Mouse (Mus musculus): ENCODE measurements around the gene Sp1. TPM values are rescaled to one million over a fixed set of nuclear protein-coding genes. Genes with fewer than 3 reads are reported as not detected.

The Sp1 gene
- total RNA-seq, 2 experiments from 2014 or later = 32.9 to 43.2 TPM

DNA sequence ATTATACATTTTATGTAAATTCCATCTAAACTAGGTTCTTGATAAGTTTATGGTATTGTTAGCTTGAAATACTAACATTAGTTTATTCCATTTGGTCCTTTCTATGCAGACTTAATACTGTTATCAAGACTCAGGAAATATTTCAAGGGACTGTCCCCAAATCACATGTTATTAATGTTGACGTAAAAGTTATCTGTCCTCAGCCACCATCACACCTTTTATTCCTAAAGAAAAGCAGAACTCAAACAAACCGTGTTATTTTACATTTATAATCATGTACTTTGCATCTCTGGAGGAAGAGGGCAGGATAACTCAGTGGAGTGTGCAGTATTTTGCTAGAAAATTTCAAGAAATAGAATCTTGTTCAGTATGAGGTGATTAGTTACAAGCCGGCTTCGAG is 27.2 kb downstream of the Sp1 start:
- DNase-seq = no peak

DNA sequence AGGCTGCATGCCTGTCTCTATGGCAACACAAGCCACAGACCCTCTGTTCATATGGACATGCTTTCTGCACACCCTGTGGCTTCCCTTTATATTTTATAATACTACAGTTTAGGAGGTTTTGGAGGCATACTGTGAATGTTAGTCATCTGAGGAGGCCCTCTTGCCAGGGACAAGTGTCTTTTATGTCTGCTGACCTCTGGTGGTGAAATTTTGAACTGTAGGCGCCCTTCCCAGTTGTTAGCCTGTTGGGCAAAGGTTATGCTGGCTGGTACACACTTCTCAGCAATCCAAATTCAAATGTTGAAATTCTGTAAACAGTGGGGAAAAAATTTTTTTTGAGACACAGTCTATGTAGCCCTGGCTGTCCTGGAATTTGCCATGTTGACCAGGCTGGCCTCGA is 36.5 kb downstream of the Sp1 start:
- peak; percentile 84 for DNase-seq

DNA sequence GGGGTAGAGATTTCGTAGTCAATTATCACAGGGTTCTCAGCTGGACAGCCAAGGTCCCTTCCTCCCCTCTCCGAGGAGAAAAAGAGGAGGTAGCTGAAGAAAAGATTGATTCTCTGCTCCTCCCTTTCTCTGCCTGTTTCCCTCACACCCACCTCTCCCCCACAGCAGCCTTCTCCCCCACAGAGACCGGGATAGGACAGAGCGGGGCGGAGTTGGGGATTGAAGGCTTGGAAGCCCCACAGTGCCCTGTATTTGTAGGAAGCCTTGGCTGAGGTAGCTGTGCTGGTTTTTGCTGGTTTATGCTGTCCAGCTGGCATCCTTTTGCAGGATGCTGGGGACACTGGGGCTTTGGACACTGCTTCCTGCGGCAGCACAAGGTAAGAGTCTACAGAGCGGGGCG is 39.2 kb downstream of the Sp1 start, which contains the start of gene Amhr2:
Gene Amhr2, plus strand, starts transcription at position 222 of the 400 bp plus-strand sequence.
- DNase-seq = no peak

DNA sequence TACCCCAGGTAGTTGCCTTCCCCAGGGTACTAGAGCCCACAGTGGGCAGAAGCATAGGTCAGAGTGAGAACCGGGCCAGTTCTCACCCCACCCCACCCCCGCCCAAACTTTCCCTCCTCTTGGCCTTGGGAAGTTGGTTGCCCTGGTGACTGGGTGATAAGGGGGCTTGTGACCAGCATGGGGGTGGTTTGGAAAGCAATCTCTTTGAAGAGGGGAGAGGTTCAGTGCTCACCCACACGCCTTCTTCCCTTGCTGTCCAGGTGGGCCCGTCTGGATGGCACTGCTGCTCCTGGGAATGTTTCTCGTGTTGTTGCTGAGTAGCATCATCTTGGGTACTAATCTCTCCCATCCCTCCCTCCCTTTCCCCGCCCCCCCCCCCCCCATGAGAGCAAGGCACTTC is 40.5 kb downstream of the Sp1 start:
- no peak for DNase-seq

DNA sequence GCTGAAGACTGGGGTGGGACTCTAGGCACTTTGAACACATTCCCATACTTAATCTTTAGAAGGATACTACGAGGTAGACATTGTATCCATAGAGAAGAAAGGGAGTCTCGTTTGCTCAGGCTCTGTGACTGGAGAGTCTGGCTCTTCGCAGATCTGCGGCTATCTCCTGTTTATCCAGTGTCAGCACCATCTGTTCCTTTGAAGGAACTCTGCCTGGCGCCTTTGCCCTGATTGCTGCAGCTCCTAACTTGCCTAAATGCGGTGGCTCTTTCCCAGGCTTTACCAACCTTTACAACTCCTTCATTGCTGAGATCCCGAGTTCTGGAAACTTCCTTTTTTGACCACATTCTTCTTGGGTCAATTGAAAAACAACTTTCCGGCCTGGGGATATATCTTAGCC is 43.4 kb downstream of the Sp1 start:
- DNase-seq = no peak

DNA sequence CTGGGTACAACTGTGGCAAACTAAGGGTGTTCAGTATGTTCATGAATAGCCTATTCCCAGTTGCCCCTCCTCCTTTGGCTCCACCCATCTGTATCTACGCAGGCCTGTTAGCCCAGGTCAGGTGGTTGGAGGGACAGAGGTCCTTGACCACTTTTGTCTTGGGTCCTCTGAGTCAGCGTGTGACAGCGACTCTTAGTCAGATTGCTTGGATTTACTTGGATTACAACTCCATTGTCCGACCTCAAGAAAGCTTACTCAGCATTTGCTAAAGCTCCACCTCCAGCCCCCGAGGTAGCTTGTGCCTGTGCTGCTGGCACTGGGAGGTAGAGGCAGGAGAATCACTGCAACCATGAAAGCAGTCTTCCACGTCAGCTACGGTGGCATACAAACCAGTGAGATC is 45.0 kb downstream of the Sp1 start:
- no peak for DNase-seq

DNA sequence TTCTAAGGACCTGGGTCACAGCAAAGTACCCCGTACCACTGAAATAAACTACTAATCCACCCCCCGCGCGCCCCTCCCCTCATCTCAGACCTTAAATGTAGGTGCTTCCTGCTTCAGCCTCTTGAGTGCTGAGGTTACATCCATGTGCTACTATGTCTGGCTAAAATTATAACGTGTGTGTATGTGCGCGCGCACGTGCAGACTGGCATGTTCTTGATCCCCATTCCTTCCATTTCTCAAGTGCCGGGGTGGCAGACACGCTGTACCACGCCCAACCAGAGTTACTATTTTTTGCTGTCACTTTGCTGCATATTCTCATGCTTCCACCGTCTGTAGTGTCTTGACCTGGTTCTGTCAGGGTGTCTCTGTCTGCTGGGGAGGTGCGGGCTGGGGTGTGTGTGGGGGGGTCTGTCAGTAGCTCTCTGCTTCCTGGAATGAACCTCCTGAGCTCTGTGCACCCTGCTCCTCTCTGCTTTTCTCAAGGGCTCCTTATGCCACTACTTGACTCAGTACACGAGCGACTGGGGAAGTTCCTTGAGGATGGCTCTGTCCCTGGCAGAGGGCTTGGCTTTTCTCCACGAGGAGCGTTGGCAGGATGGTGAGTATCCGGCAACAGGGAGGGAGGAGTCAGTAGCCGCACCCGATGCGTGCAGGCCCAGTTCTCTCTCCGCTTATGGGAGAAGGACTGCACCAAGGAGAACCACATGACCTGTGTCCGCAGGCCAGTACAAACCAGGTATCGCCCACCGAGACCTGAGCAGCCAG is 45.9 kb downstream of the Sp1 start:
- DNase-seq = peak; percentile 27

DNA sequence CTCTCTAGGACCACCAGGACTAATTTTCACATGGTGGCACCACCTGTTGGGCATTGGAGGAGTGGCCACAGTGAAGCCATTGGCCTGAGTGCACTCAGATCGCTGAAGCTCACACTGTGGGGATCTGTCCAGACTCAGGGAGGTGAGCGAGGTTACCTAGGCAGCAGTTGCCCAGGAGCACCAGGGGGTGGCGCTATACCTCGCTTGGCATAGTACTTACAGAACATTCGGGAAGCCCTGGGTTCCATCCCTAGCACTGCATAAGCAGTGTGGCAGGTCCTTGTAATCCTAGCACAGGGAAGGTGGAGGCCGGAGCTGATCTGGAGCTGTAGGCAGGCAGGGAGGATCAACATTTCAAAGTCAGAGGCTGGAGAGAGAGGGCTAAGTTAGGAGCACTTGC is 50.0 kb downstream of the Sp1 start:
- DNase-seq = no peak

DNA sequence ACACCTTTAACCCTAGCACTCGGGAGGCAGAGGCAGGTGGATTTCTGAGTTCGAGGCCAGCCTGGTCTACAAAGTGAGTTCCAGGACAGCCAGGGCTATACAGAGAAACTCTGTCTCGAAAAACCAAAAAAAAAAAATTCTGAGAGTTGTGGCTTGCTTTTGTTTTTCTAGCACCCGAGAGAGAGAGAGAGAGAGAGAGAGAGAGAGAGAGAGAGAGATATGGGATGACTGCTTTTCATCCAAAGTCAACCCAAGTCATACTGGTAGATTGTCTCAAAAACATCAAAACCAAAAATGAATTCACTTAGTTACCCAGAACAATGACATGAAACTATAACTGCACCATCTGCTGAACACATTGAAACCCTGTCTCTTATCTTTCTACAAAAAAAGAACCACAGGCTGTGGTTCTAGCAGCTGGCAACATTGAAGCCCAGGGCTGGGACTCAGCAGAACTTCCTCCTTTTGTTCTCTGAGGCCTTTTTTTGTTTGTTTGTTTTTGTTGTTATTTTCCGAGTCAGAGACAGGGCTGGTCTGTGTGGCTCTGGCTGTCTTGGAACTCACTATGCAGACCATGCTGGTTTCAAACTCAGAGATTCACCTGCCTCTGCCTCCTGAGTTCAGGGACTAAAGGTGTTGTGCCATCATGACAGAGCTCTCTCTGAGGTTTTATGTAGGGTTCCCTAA is 52.2 kb downstream of the Sp1 start:
- no peak for DNase-seq

DNA sequence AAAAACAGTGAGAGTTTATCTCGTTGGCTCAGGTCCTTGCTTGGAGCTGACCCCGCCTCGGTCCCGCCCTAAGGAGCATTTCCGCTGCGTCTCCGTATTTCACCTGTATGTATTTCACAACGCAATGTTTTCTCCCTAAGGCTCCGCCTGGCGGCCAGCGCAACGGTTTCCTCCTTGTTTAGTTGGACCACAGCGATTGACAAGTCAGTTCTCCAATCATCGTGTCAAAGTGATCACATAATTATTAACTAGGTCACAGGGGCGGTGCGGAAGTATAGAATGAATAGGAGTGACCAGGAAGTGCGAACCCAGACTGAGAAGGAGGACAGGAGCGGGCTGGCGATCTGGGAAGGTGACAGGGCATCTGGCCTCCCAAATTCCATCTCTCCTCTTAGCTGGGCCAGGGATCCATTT is 53.0 kb downstream of the Sp1 start, which contains the start of gene Prr13:
Gene Prr13, plus strand, starts transcription at position 125 of the 414 bp plus-strand sequence.
- DNase-seq = peak; percentile 71

DNA sequence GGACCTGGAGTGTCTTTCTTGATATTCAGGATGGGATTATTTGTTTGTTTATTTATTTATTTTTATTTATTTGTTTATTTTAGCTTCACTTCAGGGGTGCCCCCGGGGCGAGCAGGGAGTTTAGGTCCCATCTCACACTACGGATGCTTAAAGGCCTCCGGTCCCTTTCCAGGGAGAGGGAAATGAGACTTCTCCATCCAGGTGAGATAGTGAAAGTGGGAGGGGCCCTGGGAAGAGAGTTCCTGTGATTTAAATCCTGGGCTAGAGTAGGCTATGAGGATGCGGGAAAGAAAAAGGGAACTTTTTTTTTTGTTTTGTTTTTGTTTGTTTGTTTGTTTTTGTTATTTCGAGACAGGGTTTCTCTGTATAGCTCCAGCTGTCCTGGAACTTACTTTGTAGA is 53.4 kb downstream of the Sp1 start:
- no peak for DNase-seq

DNA sequence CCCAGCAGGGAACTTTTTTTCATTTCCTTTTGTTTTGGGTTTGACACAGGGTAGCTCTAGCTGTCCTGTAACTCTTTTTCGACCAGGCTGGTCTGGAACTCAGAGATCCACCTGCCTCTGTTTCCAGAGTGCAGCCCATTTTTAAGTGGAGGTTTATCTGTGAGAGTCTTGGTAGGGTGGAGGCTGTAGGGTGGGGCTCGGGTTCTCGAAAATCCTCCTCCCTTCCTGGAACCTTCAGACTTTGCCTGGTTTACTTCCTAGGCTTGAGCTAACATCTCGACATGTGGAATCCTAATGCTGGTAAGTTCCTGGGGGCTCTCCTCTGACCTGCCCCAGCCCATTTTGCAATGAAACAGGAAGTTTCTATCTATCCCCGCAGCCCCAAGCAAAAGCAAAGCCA is 53.9 kb downstream of the Sp1 start:
- no peak for DNase-seq

DNA sequence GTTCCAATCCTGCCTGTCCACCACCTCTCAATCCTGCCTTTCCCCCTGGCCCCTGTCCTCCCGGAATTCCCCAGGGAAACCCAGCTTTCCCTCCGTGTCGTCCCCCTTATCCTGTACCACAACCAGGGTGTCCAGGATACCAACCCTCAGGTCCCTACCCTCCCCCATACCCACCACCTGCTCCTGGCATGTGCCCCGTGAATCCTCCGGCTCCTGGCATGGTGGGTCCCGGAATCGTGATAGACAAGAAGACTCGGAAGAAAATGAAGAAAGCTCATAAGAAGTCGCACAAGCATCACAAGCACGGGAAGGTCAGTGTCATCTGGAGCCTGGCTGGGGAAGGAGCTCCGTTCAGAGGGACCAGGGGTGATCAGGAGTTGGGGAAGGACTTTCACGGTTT is 54.5 kb downstream of the Sp1 start:
- DNase-seq = no peak

DNA sequence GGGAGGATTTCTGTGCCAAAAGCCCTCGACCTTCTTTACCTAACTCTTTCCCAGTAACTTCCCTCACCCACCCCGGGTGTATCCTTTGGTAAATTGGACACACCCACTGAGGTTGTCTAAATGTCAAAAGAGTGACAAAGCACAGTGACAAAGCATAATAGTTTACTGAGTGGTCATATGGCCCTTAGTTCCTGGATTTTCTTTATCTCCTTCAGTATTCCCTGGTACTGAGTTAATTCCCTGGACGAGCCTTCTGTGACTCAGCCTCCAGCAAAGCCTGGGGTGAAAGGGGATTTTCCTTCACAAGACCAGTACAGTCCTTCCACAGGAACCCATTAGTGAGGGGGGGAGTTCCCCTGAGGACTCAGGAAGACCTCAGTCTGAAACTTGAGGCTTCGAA is 55.0 kb downstream of the Sp1 start:
- no peak for DNase-seq

DNA sequence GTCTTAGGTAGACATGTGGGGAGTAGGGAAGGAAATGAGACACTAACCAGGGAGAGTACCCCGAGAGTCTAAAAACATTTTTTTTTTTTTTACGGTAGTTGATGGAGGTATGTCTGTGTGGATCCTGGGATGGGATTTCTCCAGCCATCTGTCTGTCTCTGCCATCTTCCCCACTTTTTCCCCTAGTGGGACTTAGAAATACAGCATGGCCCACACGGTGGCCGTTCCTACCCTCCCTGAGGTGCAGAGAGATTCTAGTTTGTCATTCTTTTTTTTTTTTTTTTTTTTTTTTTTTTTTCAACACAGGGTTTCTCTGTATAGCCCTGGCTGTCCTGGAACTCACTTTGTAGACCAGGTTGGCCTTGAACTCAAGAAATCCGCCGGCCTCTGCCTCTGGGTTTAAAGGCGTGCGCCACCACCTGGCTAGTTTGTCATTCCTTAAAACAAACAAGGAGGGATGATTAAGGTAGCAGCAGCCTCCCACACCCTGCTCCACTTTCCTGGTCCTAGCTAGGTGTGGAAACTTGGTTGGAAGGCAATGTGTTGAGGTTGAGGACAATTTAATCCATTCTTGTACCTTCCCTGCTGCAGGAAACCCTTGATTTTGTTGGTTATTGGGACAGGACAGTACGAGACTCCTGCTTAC is 55.6 kb downstream of the Sp1 start:
- DNase-seq = no peak

DNA sequence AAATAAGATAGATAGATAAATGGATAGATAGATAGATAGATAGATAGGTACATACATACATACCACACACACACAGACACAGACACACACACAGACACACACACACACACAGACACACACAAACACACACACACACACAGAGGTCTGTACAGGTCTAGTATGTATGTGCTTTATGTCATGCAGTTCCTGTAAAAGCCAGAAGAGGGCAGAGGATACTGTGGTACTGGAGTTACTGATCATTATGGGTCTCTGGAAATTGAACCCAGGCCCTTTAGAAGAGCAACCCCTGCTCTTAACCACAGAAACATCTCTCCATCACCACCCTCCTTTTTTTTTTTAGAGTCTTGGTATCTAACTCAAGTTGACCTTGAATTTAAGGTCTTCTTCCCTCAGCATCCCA is 57.7 kb downstream of the Sp1 start:
- no peak for DNase-seq

DNA sequence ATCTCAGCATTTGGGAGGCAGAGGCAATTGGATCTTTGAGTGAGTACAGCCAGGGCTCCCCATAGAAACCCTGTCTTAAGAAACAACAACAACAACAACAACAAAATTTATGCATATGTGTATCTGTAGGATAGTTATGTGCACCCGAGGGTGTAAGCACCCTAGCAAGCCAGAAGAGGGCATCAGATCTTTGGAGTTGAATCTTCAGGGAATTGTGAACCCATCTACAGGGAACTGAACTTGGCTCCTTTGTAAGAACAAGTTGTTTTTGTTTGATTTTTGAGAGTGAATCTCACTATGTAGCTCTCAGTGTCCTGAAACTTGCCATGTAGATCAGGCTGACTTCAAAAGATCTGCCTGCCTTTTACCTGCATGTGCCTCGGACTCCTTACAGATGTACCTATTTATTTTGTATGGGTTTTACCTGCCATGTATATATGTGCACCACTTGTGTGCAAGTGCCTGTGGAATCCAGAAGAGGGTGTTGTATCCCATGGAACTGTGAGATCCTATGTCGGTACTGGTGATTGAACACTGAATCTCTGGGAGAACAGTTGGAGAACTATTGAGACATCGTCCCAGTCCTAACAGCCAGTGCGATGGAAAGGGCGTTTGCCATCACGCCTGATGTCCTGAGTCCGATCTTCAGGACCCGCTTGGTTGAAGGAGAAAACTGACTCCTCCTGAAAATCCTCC is 62.9 kb downstream of the Sp1 start:
- no peak for DNase-seq

DNA sequence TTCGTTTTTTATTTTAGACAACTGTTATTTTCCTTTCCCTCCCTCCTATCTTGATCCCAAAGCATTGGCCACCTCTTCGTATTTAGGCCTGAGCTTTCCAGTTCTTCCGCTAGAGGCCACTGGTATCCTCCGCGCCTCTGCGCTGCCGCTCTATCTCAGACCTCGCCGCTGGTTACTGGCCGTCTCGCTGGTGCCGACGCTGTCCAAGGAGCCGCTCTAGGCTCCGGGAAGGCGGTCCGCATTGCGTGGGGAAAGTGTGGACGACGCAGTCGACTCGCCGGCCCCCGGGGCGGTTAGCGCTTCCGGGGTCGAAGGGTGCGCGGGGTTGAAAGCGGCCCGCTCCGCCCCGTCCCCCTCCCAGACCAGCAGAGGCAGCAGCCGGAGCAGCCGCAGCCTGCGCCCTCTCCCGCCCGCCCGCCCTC is 64.3 kb downstream of the Sp1 start, which contains the start of gene Pcbp2:
Gene Pcbp2, plus strand, starts transcription at position 357 of the 422 bp plus-strand sequence.
- peak; percentile 93 for DNase-seq

DNA sequence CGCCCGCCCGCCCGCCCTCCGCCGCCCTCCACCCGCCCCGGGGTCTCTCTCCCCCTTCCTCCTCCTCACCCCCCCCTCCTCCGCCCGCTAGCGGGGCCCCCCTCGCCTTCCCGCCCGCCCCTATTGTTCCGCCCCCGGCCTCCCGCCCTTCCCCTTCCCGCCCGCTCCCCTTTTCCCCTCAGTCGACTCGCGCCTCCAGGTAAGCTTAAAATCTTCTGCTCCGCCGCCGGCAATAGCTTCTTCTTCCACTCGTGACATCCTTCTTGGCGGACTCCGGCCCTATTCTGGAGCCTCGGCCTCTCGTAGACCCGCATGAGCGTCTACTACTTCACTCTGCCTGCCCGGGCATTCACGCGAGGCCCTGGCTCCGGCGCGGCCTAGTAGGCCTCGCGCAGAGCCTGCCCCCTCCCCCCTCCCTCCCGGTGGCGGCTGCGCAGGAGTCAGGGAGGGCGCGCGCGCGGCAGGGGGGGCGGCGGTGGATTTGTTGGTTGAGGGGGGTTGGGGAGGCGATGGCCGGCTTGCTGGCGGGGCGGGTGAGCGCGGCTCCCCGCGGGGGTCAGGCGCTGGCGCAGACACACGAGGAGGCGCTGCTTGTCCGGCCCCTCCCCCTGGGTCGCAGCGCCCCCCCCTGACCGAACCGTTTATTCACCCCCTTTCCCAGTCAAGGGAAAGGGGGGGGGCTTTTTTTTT is 64.8 kb downstream of the Sp1 start:
- DNase-seq = peak; percentile 85

DNA sequence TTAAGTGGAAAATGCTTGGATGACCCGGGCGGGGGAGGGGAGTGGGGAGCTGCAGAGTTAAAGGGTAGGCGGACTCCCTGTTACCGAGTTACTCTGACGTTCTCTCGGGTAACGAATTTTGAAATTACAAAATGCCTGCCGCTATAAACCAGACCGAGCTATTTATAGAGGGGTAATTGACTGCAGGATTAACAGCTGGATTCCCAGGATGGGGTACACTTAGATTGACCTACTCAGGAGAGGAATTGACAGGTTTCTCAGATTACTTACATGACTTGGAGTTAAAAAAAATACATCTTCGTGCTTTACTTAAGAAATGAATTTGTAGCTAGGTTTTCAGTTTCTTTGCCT is 65.3 kb downstream of the Sp1 start:
- DNase-seq = no peak

DNA sequence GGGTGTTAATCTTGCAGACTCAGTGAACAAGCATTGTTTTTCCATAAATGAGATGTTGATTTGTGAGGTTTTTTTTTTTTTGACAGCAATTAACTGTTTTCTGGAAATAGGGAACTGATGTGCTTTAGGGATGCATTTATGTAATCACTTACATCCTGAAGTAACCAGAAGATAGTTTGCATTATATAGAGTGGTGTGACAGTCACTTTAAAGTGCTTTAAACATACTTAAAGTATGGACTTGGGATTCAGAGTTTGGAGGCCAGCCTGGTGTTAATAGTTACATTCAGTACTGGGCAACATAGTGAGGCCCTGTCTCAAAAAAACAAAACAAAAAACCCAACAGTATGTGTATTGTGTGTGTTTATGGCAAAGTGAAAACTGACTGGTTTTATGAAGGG is 65.8 kb downstream of the Sp1 start:
- DNase-seq = no peak

DNA sequence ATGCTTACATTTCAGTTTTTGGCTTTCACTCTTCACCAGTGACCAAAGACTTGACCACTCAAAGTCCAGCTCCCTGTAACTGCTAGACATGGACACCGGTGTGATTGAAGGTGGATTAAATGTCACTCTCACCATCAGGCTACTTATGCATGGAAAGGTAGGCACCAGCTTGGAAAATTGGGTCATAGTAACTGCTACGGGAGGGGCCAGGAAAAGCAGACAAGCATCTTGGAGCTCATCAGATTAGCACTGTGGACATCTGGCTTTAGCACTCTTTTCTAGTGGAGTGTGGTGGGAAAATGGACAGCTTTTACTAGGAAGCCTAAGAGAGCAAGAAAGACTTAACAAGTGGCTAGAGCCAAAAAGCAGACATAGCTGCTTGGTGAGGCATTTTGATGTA is 67.3 kb downstream of the Sp1 start:
- no peak for DNase-seq
